Mouse (Mus musculus) intestine, embryonic 14.5 days (tissue): Measurements from ENCODE around the gene Elfn2. TPM values are rescaled to one million over a fixed set of nuclear protein-coding genes. Genes with fewer than 3 reads are reported as not detected.

Experiments used
- ATAC-seq: fragments of 200-750 bp; cut with Nextera tagmentation; replicated peaks from 2 replicates; pipeline ENCODE4 v1.8.0; 2017; ENCODE audit warnings: low read depth, moderate number of reproducible peaks, moderate TSS enrichment, moderate library complexity; ENCODE audit not compliant: low FRiP score, low TSS enrichment
- DNase-seq: peaks from one replicate; pipeline ENCODE4 v3.0.0-alpha.2; 2018; ENCODE audit warnings: low spot score
- H3K27ac ChIP-seq: fragments of 300-500 bp; sonication (generic); 2 replicates; pipeline ENCODE4 v1.5.1; 2014; ENCODE audit warnings: low read depth, mild to moderate bottlenecking, control low read depth
- H3K27me3 ChIP-seq: fragments of 300-500 bp; sonication (generic); replicated peaks from 2 replicates; pipeline ENCODE4 v1.6.1; 2014; ENCODE audit warnings: low read length, control low read depth; ENCODE audit not compliant: control insufficient read depth, insufficient read depth
- H3K36me3 ChIP-seq: fragments of 300-500 bp; sonication (generic); 2 replicates; pipeline ENCODE4 v1.6.1; 2014; ENCODE audit warnings: low read length, control low read depth; ENCODE audit not compliant: control insufficient read depth, insufficient read depth
- H3K4me1 ChIP-seq: fragments of 300-500 bp; sonication (generic); replicated peaks from 2 replicates; pipeline ENCODE4 v1.6.1; 2014; ENCODE audit warnings: low read length, control low read depth, mixed read lengths; ENCODE audit not compliant: control insufficient read depth, insufficient read depth
- H3K4me2 ChIP-seq: fragments of 300-500 bp; sonication (generic); 2 replicates; pipeline ENCODE4 v1.6.1; 2014; ENCODE audit warnings: low read length
- H3K4me3 ChIP-seq: fragments of 300-500 bp; sonication (generic); 2 replicates; pipeline ENCODE4 v1.5.1; 2014; ENCODE audit warnings: low read depth, low read length, control low read depth, mixed read lengths
- H3K9ac ChIP-seq: fragments of 300-500 bp; sonication (generic); 2 replicates; pipeline ENCODE4 v1.6.1; 2014; ENCODE audit warnings: mild to moderate bottlenecking, low read length
- H3K9me3 ChIP-seq: fragments of 300-500 bp; sonication (generic); 2 replicates; pipeline ENCODE4 v1.6.1; 2016; ENCODE audit warnings: low read length, control low read depth; ENCODE audit not compliant: control insufficient read depth
- WGBS: fragments of 180-500 bp; shearing (Covaris S2); extraction: QIAGEN DNeasy Blood & Tissue Kit; methylation state at CpG from one replicate; pipeline ENCODE4 v1.1.7; 2014; 5-methylcytosine and 5-hydroxymethylcytosine counted together
- polyA plus RNA-seq: library from polyadenylated mRNA; unstranded; fragments of >200 nt; fragmentation: Nextera tagmentation; extraction: Ambion mirVana; gene quantifications from 2 replicates; pipeline ENCODE4 v1.2.1, GENCODE M21; 2014

Elfn2 gene
- polyA plus RNA-seq, 1 experiment from 2014 or later: 0.03 TPM

- H3K36me3 ChIP-seq: no peaks in the 10 kb centered on the region
- no peaks in the 10 kb centered on the region for H3K4me1 ChIP-seq
- no peak overlapping the region for H3K4me2 ChIP-seq
- WGBS: 50% methylated on average over 10 of the region's 10 CpGs
- no peaks in the 10 kb centered on the region for H3K9me3 ChIP-seq
- no peak overlapping the region for H3K4me3 ChIP-seq
- peaks cover 36% of the 10 kb centered on the region for H3K27me3 ChIP-seq
- H3K9ac ChIP-seq: no peak overlapping the region
- no peak for ATAC-seq
- no peak overlapping the region for H3K27ac ChIP-seq
- DNase-seq: no peak
Measured at GRCm38 (mm10) chr15:78669221-78669871, 49.2 kb downstream of the Elfn2 start.

DNA sequence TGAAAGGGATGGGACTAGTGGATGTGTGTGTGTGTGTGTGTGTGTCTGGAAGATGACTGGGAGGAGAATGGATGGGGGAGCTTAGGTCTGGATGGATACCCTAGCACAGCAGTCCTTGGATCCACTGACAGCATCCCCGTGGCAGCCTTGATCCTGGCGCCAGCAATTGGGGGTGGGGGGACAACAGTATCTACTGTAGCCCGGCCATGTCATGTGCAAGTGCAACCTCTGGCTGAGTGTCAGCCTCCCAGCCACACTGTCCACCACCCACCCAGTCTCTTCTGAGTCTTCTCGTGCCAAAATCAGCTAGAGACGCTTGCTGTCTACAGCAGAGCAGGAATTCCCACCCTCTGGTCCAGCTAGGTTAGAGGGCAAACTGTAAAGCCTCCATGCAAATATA is 54.3 kb downstream of the Elfn2 start:
- DNase-seq: no peak

DNA sequence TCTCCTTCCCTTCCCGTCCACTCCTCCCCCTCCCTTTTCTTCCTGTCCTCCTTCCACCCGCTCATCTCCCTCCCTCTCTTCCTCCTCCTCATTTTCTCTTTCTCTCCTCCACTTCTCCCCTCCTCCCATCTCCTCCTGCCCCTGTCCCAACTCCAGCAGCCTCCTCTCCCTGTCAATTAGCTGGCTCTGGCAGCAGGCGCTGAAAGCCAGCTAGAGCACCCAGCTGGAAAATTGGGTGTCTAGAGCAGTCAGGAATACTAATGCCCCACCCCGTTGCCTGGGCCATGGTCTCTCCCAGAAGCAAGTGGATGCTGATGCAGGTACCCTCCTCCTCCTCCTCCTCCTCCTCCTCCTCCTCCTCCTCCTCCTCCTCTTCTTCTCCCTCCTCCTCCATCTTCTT is 67.4 kb downstream of the Elfn2 start:
- ATAC-seq (no peak), DNase-seq (no peak)
- Histone ChIP-seq H3K27me3 (no peaks in the 10 kb centered on the region), H3K9ac (no peak overlapping the region), H3K4me3 (no peak overlapping the region), H3K27ac (no peak overlapping the region), H3K4me1 (no peaks in the 10 kb centered on the region), H3K9me3 (no peaks in the 10 kb centered on the region), H3K4me2 (no peak overlapping the region), H3K36me3 (no peaks in the 10 kb centered on the region)
- 46% methylated on average over 4 of the region's 4 CpGs for WGBS

More for the DNA sequence above, 54.3 kb downstream of the Elfn2 start:
- Histone ChIP-seq H3K27ac (no peak overlapping the region), H3K27me3 (no peaks in the 10 kb centered on the region), H3K4me2 (no peak overlapping the region), H3K36me3 (no peaks in the 10 kb centered on the region), H3K4me1 (no peaks in the 10 kb centered on the region), H3K4me3 (no peak overlapping the region), H3K9ac (no peak overlapping the region), H3K9me3 (no peaks in the 10 kb centered on the region)
- WGBS: 70% methylated on average over 5 of the region's 5 CpGs
- ATAC-seq: no peak

DNA sequence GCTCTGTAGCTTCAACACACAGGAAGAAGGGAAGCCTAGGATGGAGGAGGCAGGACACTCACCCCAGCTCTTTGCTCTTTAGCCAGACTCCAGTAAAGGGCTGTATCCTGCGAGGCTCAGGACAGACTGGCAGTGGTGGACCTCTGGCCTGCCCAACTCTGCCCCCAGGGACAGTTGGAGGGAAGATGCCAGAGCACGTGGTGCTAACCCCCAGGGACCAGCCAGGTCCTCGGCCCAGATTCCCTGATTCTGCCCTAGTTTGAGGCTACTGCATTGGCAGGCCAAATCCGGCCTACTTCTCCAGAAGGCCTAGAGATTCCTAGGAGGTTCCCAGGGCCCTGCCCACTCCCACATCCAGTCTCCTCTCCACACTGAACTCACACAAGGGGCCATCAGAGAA is 70.8 kb downstream of the Elfn2 start:
- 70% methylated on average over 4 of the region's 4 CpGs for WGBS
- no peak overlapping the region for H3K9ac ChIP-seq
- H3K27me3 ChIP-seq: no peaks in the 10 kb centered on the region
- H3K9me3 ChIP-seq: no peaks in the 10 kb centered on the region
- ATAC-seq (no peak), DNase-seq (no peak)
- no peaks in the 10 kb centered on the region for H3K4me1 ChIP-seq
- no peaks in the 10 kb centered on the region for H3K36me3 ChIP-seq
- no peak overlapping the region for H3K4me3 ChIP-seq
- H3K27ac ChIP-seq: no peak overlapping the region
- H3K4me2 ChIP-seq: no peak overlapping the region

DNA sequence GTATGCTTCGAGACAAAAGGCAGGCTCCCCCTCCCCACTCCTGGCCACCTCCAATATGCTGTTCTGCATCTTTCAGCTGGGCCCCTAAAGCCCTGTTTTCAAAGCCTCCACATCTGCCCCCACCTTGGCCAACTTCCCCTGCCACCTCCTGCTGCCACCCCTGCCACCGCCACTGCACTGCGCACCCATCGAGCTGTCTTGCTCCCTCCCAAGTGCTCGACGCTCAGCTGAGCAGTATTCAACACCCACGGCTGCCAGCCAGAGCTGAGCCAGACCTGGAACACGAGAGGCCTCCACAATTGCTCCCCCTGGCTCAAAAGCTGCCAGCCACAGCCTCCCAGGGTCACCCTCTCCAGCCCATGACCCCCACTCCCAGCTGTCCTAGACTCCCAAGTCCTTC is 74.0 kb downstream of the Elfn2 start:
- Histone ChIP-seq H3K27ac (no peak overlapping the region), H3K27me3 (no peaks in the 10 kb centered on the region), H3K9ac (no peak overlapping the region), H3K9me3 (no peaks in the 10 kb centered on the region), H3K4me2 (no peak overlapping the region), H3K4me3 (no peak overlapping the region), H3K36me3 (no peaks in the 10 kb centered on the region), H3K4me1 (no peaks in the 10 kb centered on the region)
- DNase-seq (no peak), ATAC-seq (no peak)
- 54% methylated on average over 8 of the region's 8 CpGs for WGBS

- Histone ChIP-seq H3K9ac (no peak overlapping the region), H3K4me2 (no peak overlapping the region), H3K4me1 (no peaks in the 10 kb centered on the region), H3K9me3 (no peaks in the 10 kb centered on the region), H3K36me3 (no peaks in the 10 kb centered on the region), H3K4me3 (no peak overlapping the region), H3K27ac (no peak overlapping the region), H3K27me3 (0 out of 2 replicates have a peak, but pooled peaks cover 4% of the 10 kb centered on the region)
- WGBS: 18% methylated on average over 6 of the region's 6 CpGs
- DNase-seq (no peak), ATAC-seq (no peak)
Measured at GRCm38 (mm10) chr15:78643633-78644032, 74.9 kb downstream of the Elfn2 start.

GRCm38 (mm10) chr15:78635231-78635630 is 83.3 kb downstream of the Elfn2 start:
- 21% methylated on average over 7 of the region's 7 CpGs for WGBS
- Histone ChIP-seq H3K27me3 (0 out of 2 replicates have a peak, but pooled peaks cover 4% of the 10 kb centered on the region), H3K4me2 (no peak overlapping the region), H3K9me3 (no peaks in the 10 kb centered on the region), H3K4me3 (no peak overlapping the region), H3K4me1 (no peaks in the 10 kb centered on the region), H3K36me3 (no peaks in the 10 kb centered on the region), H3K27ac (no peak overlapping the region), H3K9ac (no peak overlapping the region)
- no peak for DNase-seq
- ATAC-seq: no peak

DNA sequence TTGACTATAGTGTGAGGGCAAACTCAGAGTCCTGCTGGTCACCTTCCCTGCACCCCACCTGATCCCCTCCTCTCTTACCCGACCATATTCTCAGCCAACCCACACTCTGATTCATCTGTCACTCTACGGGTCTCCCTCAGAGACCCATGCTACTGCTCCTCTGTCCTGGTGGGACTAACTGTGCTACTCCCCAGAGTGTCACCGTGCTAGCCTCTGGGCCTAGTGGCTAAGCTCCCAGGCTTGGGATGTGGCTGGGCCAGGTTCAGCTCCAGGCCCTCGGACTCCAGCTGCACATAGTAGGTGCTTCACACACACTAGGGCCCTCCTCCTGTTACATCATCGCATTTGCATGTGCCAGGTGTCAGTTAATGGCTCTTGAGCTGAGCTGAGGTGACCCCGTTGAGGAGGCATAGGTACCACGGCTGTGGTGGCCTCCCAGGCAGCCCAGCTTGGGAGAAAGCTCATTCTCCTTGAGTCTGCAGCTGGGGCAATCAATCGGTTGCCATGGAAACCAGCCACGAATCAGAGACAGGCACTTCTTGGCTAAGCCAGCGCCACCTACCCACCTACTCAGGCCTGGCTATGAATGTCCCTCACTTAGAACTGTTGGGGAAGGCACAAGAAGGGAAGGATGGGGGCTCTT is 84.4 kb downstream of the Elfn2 start:
- H3K4me3 ChIP-seq: no peak overlapping the region
- no peaks in the 10 kb centered on the region for H3K36me3 ChIP-seq
- ATAC-seq (peak; percentile 57; the same call in 1 of the 2 replicates), DNase-seq (peak; percentile 63)
- no peak overlapping the region for H3K4me2 ChIP-seq
- H3K4me1 ChIP-seq: no peaks in the 10 kb centered on the region
- WGBS: 38% methylated on average over 10 of the region's 10 CpGs
- no peak overlapping the region for H3K9ac ChIP-seq
- 0 out of 2 replicates have a peak, but pooled peaks cover 4% of the 10 kb centered on the region for H3K27me3 ChIP-seq
- no peak overlapping the region for H3K27ac ChIP-seq
- H3K9me3 ChIP-seq: no peaks in the 10 kb centered on the region

DNA sequence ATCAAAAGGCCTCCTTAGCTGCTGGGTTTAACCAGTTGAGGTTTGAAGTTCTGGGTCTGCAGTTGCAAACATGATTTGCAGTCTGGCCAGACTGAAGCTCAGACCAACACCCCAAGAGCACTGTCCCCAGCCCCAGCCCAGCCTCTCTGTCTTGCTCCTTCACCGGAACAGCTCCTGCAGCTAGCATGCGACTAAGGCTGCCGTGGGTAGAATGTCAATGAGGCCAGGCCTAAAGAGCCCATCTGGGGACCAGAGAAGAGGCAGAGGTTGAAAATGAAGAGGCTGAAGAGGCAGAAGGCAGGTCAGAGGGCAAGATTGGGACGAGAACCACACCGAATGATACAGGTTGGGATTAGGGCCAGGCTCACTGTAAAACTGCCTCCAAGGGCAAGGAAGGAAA is 85.2 kb downstream of the Elfn2 start:
- H3K36me3 ChIP-seq: no peaks in the 10 kb centered on the region
- WGBS: 71% methylated on average over 5 of the region's 5 CpGs
- no peak overlapping the region for H3K27ac ChIP-seq
- no peak overlapping the region for H3K4me2 ChIP-seq
- H3K27me3 ChIP-seq: no peaks in the 10 kb centered on the region
- ATAC-seq (no peak), DNase-seq (no peak)
- H3K9me3 ChIP-seq: no peaks in the 10 kb centered on the region
- H3K9ac ChIP-seq: no peak overlapping the region
- no peaks in the 10 kb centered on the region for H3K4me1 ChIP-seq
- H3K4me3 ChIP-seq: no peak overlapping the region
